Mouse (Mus musculus): Measurements from ENCODE around the gene Fam189a2. TPM values are rescaled to one million over a fixed set of nuclear protein-coding genes. Genes with fewer than 3 reads are reported as not detected.

Gene Fam189a2
- total RNA-seq, 1 experiment from 2014 or later = 0.50 TPM

GRCm38 (mm10) chr19:24032654-24033236, 1.9 kb upstream of the Fam189a2 start:
- no peak for ATAC-seq (replicated peaks in 1 of 2; ENCODE audit: insufficient read depth in 1 of 2, low FRiP score in 2 of 2, low TSS enrichment in 1 of 2, low read depth in 1 of 2, poor library complexity in 2 of 2, severe bottlenecking in 2 of 2)

DNA sequence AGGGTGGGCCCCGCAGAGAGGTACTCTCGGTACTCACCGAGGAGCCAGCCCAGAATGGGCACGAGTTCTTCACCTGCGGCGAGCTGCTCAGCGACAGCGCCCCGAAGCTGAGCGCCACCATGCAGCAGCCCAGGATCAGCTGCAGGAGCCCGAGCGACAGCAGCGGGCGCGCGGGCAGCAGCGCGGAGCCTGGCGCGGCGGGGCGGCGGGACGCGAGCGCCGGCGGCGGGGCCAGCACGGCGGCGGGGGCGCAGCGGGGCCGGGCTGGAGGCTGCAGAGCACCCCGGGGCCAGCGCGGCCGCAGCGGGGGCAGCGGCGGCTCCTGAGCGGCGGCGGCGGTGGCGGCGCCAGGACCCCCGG, 328 bp downstream of the Fam189a2 start:
- peak in 1 of 2 experiments; percentile 64; a peak in 2 of 4 replicates for ATAC-seq (replicated peaks in 1 of 2; ENCODE audit: insufficient read depth in 1 of 2, low FRiP score in 2 of 2, low TSS enrichment in 1 of 2, low read depth in 1 of 2, poor library complexity in 2 of 2, severe bottlenecking in 2 of 2)

GRCm38 (mm10) chr19:24029616-24030510, 956 bp downstream of the Fam189a2 start:
- ATAC-seq (replicated peaks in 1 of 2; ENCODE audit: insufficient read depth in 1 of 2, low FRiP score in 2 of 2, low TSS enrichment in 1 of 2, low read depth in 1 of 2, poor library complexity in 2 of 2, severe bottlenecking in 2 of 2) = no peak; a peak in 1 of 4 replicates

- no peak for ATAC-seq (replicated peaks in 1 of 2; ENCODE audit: insufficient read depth in 1 of 2, low FRiP score in 2 of 2, low TSS enrichment in 1 of 2, low read depth in 1 of 2, poor library complexity in 2 of 2, severe bottlenecking in 2 of 2)
These were observed 4.9 kb downstream of the Fam189a2 start for GRCm38 (mm10) chr19:24025876-24026275.

DNA sequence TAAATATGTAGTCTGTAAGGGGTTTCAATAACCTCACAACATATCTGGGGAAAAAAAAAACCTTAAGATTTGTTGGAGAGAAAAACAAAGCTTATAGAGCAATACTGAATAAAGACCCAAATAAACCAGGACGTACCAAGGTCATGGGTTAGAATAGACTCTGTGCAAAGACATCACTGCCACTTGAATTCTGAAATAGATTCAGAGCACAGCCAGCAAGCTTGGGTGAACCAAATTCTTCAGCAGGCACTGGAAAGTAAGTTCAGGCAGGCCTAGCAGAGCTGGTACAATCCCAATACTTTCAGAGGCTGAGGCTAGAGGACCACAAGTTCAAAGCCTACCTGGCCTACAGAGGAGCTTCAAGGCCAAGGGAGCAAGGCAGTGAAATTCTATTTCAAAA, 6.2 kb downstream of the Fam189a2 start:
- no peak for ATAC-seq (replicated peaks in 1 of 2; ENCODE audit: insufficient read depth in 1 of 2, low FRiP score in 2 of 2, low TSS enrichment in 1 of 2, low read depth in 1 of 2, poor library complexity in 2 of 2, severe bottlenecking in 2 of 2)

DNA sequence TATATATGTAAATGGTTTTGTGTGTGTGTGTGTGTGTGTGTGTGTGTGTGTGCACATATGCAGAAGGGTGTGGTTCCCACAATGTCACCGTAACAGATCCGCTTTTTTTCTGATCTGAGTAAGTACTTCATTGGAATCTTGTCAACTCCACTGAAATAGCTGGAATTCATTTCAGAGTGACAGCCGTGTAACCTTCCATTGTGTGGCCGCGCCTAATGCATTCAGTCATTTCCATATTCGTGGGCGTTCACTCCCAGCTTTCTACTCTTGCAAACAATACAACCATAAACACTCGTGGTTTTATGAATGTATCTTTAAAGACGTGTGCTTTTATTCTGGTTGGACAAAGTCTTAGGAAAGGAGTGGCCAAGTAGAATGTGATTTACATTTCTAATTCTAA, 6.7 kb downstream of the Fam189a2 start:
- ATAC-seq (replicated peaks in 1 of 2; ENCODE audit: insufficient read depth in 1 of 2, low FRiP score in 2 of 2, low TSS enrichment in 1 of 2, low read depth in 1 of 2, poor library complexity in 2 of 2, severe bottlenecking in 2 of 2) = no peak

GRCm38 (mm10) chr19:24023351-24023750, 7.5 kb downstream of the Fam189a2 start:
- ATAC-seq (replicated peaks in 1 of 2; ENCODE audit: insufficient read depth in 1 of 2, low FRiP score in 2 of 2, low TSS enrichment in 1 of 2, low read depth in 1 of 2, poor library complexity in 2 of 2, severe bottlenecking in 2 of 2) = no peak

- ATAC-seq (replicated peaks in 1 of 2; ENCODE audit: insufficient read depth in 1 of 2, low FRiP score in 2 of 2, low TSS enrichment in 1 of 2, low read depth in 1 of 2, poor library complexity in 2 of 2, severe bottlenecking in 2 of 2) = no peak
These were observed 8.0 kb downstream of the Fam189a2 start for GRCm38 (mm10) chr19:24022771-24023170.

DNA sequence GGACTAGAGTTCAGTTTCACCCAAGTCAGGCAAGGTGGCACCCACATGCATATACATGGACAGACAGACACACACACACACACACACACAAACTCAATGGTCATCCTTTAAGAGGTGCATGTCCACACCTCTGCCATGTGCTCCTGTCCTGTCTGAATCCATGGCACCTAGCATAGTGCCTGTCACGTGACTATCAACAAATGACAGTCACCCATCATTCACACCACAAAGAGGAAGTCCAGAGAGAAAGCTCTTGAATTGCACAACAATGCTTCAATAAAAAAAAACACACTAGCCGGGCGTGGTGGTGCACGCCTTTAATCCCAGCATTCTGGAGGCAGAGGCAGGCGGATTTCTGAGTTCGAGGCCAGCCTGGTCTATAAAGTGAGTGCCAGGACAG, 8.5 kb downstream of the Fam189a2 start:
- 0 out of 4 replicates have a peak, but pooled peaks of 1 of the 2 experiments have one; percentile 7 for ATAC-seq (replicated peaks in 1 of 2; ENCODE audit: insufficient read depth in 1 of 2, low FRiP score in 2 of 2, low TSS enrichment in 1 of 2, low read depth in 1 of 2, poor library complexity in 2 of 2, severe bottlenecking in 2 of 2)

DNA sequence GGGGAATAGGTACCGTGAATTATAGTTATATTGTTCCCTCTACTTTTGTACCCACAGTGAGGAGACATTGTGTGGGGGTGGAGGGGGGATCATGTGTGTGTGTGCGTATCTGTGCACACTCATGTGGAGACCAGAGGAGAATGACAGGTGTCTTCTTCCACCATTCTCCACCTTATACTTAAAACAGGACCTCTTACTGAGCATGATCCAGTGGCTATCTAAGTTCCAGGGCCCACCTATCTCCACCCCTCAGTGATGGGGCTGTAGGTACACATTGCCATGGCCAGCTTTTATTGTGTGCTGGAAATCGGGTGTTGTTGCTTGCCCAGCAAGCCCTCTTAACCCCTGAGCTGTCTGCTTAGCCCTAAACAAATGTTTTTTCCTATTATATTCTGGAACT, 10.1 kb downstream of the Fam189a2 start:
- ATAC-seq (replicated peaks in 1 of 2; ENCODE audit: insufficient read depth in 1 of 2, low FRiP score in 2 of 2, low TSS enrichment in 1 of 2, low read depth in 1 of 2, poor library complexity in 2 of 2, severe bottlenecking in 2 of 2) = no peak

GRCm38 (mm10) chr19:24019609-24020008, 11.2 kb downstream of the Fam189a2 start:
- no peak for ATAC-seq (replicated peaks in 1 of 2; ENCODE audit: insufficient read depth in 1 of 2, low FRiP score in 2 of 2, low TSS enrichment in 1 of 2, low read depth in 1 of 2, poor library complexity in 2 of 2, severe bottlenecking in 2 of 2)

DNA sequence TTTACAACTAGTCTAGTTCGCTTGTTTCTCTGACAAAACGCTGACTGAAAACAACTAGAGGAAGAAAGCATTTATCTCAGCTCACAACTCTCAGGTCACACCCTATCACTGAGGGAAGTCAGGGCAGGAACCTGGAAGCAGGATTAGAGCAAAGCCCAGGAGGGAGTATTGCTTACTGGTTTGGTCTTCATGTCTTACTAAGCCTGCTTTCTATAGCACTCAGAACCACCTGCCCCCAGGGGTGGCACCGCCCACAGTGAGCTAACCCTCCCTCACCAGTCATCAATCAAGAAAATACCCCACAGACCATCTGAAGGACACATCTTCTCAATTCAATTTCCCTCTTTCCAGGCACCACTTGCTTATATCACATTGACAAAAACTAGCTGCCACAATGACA, 12.4 kb downstream of the Fam189a2 start:
- no peak for ATAC-seq (replicated peaks in 1 of 2; ENCODE audit: insufficient read depth in 1 of 2, low FRiP score in 2 of 2, low TSS enrichment in 1 of 2, low read depth in 1 of 2, poor library complexity in 2 of 2, severe bottlenecking in 2 of 2)

- ATAC-seq (replicated peaks in 1 of 2; ENCODE audit: insufficient read depth in 1 of 2, low FRiP score in 2 of 2, low TSS enrichment in 1 of 2, low read depth in 1 of 2, poor library complexity in 2 of 2, severe bottlenecking in 2 of 2) = no peak
These were observed 12.9 kb downstream of the Fam189a2 start for GRCm38 (mm10) chr19:24017892-24018291.

GRCm38 (mm10) chr19:24017427-24017826, 13.4 kb downstream of the Fam189a2 start:
- ATAC-seq (replicated peaks in 1 of 2; ENCODE audit: insufficient read depth in 1 of 2, low FRiP score in 2 of 2, low TSS enrichment in 1 of 2, low read depth in 1 of 2, poor library complexity in 2 of 2, severe bottlenecking in 2 of 2) = no peak

DNA sequence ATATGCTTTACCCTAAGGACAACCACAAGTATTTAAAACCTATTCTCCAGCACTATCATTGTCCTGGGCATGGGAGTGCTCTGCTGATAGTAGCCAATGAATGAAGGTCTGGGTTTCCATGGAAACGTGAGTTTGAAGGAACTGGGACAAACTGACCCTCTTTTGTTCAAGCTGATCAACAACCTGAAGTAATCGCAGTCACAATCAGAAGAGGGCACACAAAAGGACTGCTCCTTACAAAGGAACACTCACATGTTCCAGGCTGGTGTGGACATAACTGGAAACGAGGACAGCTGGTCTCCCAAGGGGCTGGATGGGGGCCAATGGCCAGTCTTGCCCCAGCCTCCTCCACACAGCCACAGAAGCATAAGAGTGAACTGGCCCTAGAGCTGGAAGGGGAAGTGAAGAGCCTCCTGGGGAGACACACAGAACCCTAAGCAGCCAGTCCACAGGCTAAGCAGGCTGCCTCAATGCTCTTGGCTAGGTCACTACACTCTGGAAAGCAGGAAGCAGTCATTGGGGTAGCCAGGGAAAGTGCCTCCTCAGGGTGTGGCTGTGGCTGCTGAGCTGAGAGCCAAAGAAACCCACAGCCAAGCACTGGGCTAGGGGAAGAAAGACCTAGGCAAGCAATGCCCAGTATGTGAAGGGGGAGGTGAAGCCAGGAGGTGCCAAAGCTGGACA, 14.0 kb downstream of the Fam189a2 start:
- ATAC-seq (replicated peaks in 1 of 2; ENCODE audit: insufficient read depth in 1 of 2, low FRiP score in 2 of 2, low TSS enrichment in 1 of 2, low read depth in 1 of 2, poor library complexity in 2 of 2, severe bottlenecking in 2 of 2) = no peak

- no peak for ATAC-seq (replicated peaks in 1 of 2; ENCODE audit: insufficient read depth in 1 of 2, low FRiP score in 2 of 2, low TSS enrichment in 1 of 2, low read depth in 1 of 2, poor library complexity in 2 of 2, severe bottlenecking in 2 of 2)
These were observed 17.6 kb downstream of the Fam189a2 start for GRCm38 (mm10) chr19:24013241-24013640.

DNA sequence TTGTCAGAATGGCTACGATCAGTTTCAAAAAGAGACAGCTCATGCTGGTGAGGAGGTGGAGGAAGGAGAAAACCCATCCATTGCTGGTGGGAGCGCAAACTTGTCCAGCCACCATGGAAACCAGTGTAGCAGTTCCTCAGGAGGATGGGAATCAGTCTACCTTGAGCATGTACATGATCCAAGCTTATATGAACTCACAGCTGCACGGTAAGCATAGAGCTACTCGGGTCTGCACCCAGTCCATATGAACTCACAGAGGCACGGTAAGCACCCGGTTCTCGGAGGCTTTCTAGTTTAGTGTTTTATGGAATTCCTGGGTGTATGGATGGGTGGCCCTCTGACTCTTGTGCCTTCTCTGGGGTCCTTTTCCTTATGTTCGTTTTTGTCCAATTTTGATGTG, 18.3 kb downstream of the Fam189a2 start:
- no peak for ATAC-seq (replicated peaks in 1 of 2; ENCODE audit: insufficient read depth in 1 of 2, low FRiP score in 2 of 2, low TSS enrichment in 1 of 2, low read depth in 1 of 2, poor library complexity in 2 of 2, severe bottlenecking in 2 of 2)

DNA sequence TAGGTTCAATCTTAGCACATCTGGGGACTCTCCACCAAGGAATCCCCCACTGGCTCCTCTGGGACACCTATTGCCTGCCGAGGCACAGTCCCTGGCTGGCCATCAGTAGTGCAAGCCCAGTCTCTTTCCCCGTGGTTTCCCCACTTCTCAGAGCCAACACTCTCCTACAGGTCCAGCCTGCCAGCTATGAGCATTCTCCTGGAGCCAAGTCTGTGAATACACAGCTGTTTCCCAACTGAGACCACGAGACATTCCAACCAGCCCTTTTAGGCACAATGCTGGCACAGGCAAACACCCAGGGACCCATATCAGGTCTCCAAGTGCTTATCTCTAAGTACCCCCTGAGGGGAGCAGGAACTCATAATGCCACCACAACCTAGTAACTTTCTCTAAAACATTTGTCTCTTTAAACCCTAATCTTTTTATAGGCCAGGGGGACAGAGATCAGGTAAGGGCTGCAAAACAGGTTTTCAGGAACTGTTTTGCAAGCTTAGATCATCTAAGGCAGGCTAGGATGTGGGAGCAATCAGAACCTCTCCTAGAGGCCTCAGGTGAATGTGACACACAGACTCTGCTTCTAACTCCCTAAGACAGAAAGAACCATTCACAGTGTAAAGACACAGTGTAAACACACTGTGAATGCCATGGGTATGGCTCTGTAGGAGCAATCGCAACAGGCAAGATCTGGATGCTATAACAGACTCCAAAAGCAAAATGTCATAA, 23.0 kb downstream of the Fam189a2 start:
- ATAC-seq (replicated peaks in 1 of 2; ENCODE audit: insufficient read depth in 1 of 2, low FRiP score in 2 of 2, low TSS enrichment in 1 of 2, low read depth in 1 of 2, poor library complexity in 2 of 2, severe bottlenecking in 2 of 2) = no peak

Data from hematopoietic stem cell, adult 5-6 weeks (primary cell).